Mouse (Mus musculus) ES-E14 (cell line): ENCODE data around the gene Kcnn1. TPM values are rescaled to one million over a fixed set of nuclear protein-coding genes. Genes with fewer than 3 reads are reported as not detected.

Source experiments
- DNase-seq: peaks from one replicate; pipeline ENCODE4 v3.0.0-alpha.2; 2013; ENCODE audit warnings: low read depth, low spot score
- H3K27ac ChIP-seq: 2 replicates; pipeline ENCODE4 v1.5.1; 2012; ENCODE audit warnings: low read depth, mild to moderate bottlenecking, low read length, moderate library complexity, mixed read lengths; ENCODE audit not compliant: poor library complexity, insufficient read depth, severe bottlenecking
- H3K36me3 ChIP-seq: 2 replicates; pipeline ENCODE4 v1.6.1; 2012; ENCODE audit warnings: mild to moderate bottlenecking, low read length, moderate library complexity, mixed read lengths; ENCODE audit not compliant: control insufficient read depth, poor library complexity, insufficient read depth, severe bottlenecking
- H3K4me1 ChIP-seq, 2 experiments: fragments of 150-350 bp in 1 of 2; sonication (generic) in 1 of 2; 2 replicates each; pipeline ENCODE4 v1.6.1; 2012; ENCODE audit warnings: low read length in 2 of 2, mild to moderate bottlenecking in 1 of 2, mixed read lengths in 1 of 2; ENCODE audit not compliant: control insufficient read depth in 2 of 2, insufficient read depth in 2 of 2, poor library complexity in 1 of 2
- H3K4me3 ChIP-seq, 2 experiments: fragments of 150-350 bp in 1 of 2; sonication (generic) in 1 of 2; 2 replicates each; pipeline ENCODE4 v1.5.1; 2012; ENCODE audit warnings: low read length in 2 of 2, low read depth in 1 of 2, mild to moderate bottlenecking in 1 of 2, mixed read lengths in 1 of 2; ENCODE audit not compliant: insufficient read depth in 1 of 2, poor library complexity in 1 of 2, severe bottlenecking in 1 of 2
- H3K9ac ChIP-seq: 2 replicates; pipeline ENCODE4 v1.6.1; 2012; ENCODE audit warnings: low read depth, mild to moderate bottlenecking, low read length, mixed read lengths; ENCODE audit not compliant: poor library complexity, insufficient read depth, severe bottlenecking
- H3K9me3 ChIP-seq: fragments of 150-350 bp; sonication (generic); 2 replicates; pipeline ENCODE4 v1.6.1; 2012; ENCODE audit warnings: low read depth, mild to moderate bottlenecking, low read length; ENCODE audit not compliant: control insufficient read depth, insufficient read depth
- CHD2 ChIP-seq: IDR thresholded peaks from 2 replicates; pipeline ENCODE4 v1.6.1; 2014; ENCODE audit warnings: mild to moderate bottlenecking, low read depth, low read length, inconsistent platforms
- HCFC1 ChIP-seq: IDR thresholded peaks from 2 replicates; pipeline ENCODE4 v1.6.1; 2012; ENCODE audit warnings: low read length, inconsistent platforms, borderline replicate concordance; ENCODE audit not compliant: insufficient read depth
- MAFK ChIP-seq: IDR thresholded peaks from 2 replicates; pipeline ENCODE4 v1.6.1; 2014; ENCODE audit warnings: mild to moderate bottlenecking, low read depth, low read length, inconsistent platforms; ENCODE audit not compliant: insufficient read depth
- ZC3H11A ChIP-seq: IDR thresholded peaks from 2 replicates; pipeline ENCODE4 v1.6.1; 2012; ENCODE audit warnings: low read depth, mild to moderate bottlenecking, inconsistent platforms, low read length, borderline replicate concordance
- ZNF384 ChIP-seq: IDR thresholded peaks from 2 replicates; pipeline ENCODE4 v1.6.1; 2012; ENCODE audit warnings: low read depth, low read length, inconsistent platforms
- in situ Hi-C, 2 experiments: fragments of 600-800 bp; cut with MboI; formaldehyde crosslinking; loops; one replicate each; pipeline ENCODE4 v1.15.1; 2025; ENCODE audit warnings: low sequenced_read_pairs in 2 of 2, inconsistent platforms in 1 of 2; ENCODE audit not compliant: unreplicated experiment in 2 of 2
- total RNA-seq: library from RNA; depleted of rRNA; stranded (reverse); fragments of 300-350 nt; gene quantifications from 2 replicates; pipeline ENCODE4 v1.2.3, GENCODE M21; 2012; rRNA removed

Gene Kcnn1
- total RNA-seq, 1 experiment, result 3.7 TPM

GRCm38 (mm10) chr8:70795370-70795769 lies 67.7 kb downstream of the Kcnn1 start:
- no peak overlapping the region for H3K27ac ChIP-seq
- in situ Hi-C loops, result no loop called here
- H3K9ac ChIP-seq, result no peak overlapping the region
- no peaks in the 10 kb centered on the region for H3K9me3 ChIP-seq
- H3K4me1 ChIP-seq, result peaks cover 0 to 14% of the 10 kb centered on the region in 2 experiments; a peak in 1 of 4 replicates
- no peak overlapping the region for H3K4me3 ChIP-seq
- H3K36me3 ChIP-seq, result no peaks in the 10 kb centered on the region; the same call in 1 of the 2 replicates
- no peak for DNase-seq
- TF ChIP-seq ZNF384 (no peak), MAFK (no peak)

- peaks cover 0 to 14% of the 10 kb centered on the region in 2 experiments; a peak in 1 of 4 replicates for H3K4me1 ChIP-seq
- no peak overlapping the region for H3K27ac ChIP-seq
- in situ Hi-C loops, result no loop called here
Measured at GRCm38 (mm10) chr8:70794215-70794614, 68.8 kb downstream of the Kcnn1 start.

DNA sequence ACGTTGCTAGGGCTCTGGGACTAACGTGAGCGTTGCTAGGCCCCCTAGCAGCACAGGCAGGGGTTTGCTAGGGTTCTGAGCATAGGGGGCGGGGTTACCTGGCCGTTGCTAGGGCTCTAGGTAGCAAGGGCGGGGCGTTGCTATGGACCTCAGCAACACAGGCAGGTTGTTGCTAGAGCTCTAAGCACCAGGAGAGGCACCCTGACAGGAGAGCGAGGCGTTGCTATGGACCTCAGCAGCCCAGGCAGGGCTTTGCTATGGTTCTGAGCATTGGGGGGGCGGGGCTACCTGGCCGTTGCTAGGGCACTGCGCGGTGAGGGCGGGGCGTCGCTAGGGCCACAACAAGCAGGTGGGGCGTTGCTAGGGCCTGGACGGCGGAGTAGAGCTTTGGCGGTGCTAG lies 70.4 kb downstream of the Kcnn1 start:
- in situ Hi-C loops, result no loop called here
- no peak for TF ChIP-seq CHD2
- TF ChIP-seq MAFK, result no peak
- TF ChIP-seq HCFC1, result no peak
- no peak for TF ChIP-seq ZC3H11A
- no peak for TF ChIP-seq ZNF384
- peak; percentile 88 for DNase-seq
- peak overlapping the region; percentile 71 to 75 for H3K4me3 ChIP-seq
- peaks cover 0 to 21% of the 10 kb centered on the region in 2 experiments; a peak in 2 of 4 replicates for H3K4me1 ChIP-seq
- H3K36me3 ChIP-seq, result no peaks in the 10 kb centered on the region
- H3K9ac ChIP-seq, result peak overlapping the region; percentile 5; the same call in 1 of the 2 replicates
- H3K27ac ChIP-seq, result peak overlapping the region; percentile 54; the same call in 1 of the 2 replicates
- no peaks in the 10 kb centered on the region for H3K9me3 ChIP-seq

More at GRCm38 (mm10) chr8:70794215-70794614, 68.8 kb downstream of the Kcnn1 start:
- H3K4me3 ChIP-seq, result no peak overlapping the region
- DNase-seq, result no peak
- no peaks in the 10 kb centered on the region for H3K36me3 ChIP-seq
- no peak overlapping the region for H3K9ac ChIP-seq
- TF ChIP-seq CHD2, result no peak
- TF ChIP-seq ZC3H11A, result no peak
- TF ChIP-seq ZNF384, result no peak
- no peak for TF ChIP-seq HCFC1
- TF ChIP-seq MAFK, result no peak
- no peaks in the 10 kb centered on the region for H3K9me3 ChIP-seq

Other genes starting within 250 kb of the Kcnn1 start
- 0.13 TPM in 1 of 2 replicates, not detected in the other for gene Lrrc25, start 247.1 kb downstream of the Kcnn1 start, total RNA-seq
- 7.0 and 18.8 TPM in 2 replicates for gene Gdf15, start 230.8 kb downstream of the Kcnn1 start, total RNA-seq
- 15.5 and 21.4 TPM in 2 replicates for gene Pgpep1, start 202.9 kb downstream of the Kcnn1 start, total RNA-seq
- gene Lsm4, start 190.0 kb downstream of the Kcnn1 start, total RNA-seq, result 171 and 204 TPM in 2 replicates
- gene Jund, start 164.3 kb downstream of the Kcnn1 start, total RNA-seq, result 60.1 TPM in 2 replicates
- gene Iqcn, start 159.8 kb downstream of the Kcnn1 start, total RNA-seq, result 0.09 and 0.16 TPM in 2 replicates
- 1.8 and 3.9 TPM in 2 replicates for gene Gm3336, start 144.7 kb downstream of the Kcnn1 start, total RNA-seq
- 1.6 and 4.5 TPM in 2 replicates for gene Pde4c, start 139.5 kb downstream of the Kcnn1 start, total RNA-seq
- gene Rab3a, start 108.6 kb downstream of the Kcnn1 start, total RNA-seq, result 4.3 and 5.2 TPM in 2 replicates
- gene Mpv17l2, start 102.3 kb downstream of the Kcnn1 start, total RNA-seq, result 49.9 and 58.2 TPM in 2 replicates
- gene Pik3r2, start 86.5 kb downstream of the Kcnn1 start, total RNA-seq, result 52.7 and 71.0 TPM in 2 replicates
- 7.8 and 11.5 TPM in 2 replicates for gene Mast3, start 58.2 kb downstream of the Kcnn1 start, total RNA-seq
- gene Il12rb1, start 54.8 kb downstream of the Kcnn1 start, total RNA-seq, result 0.69 and 1.2 TPM in 2 replicates
- gene Arrdc2, start 23.5 kb downstream of the Kcnn1 start, total RNA-seq, result 11.4 and 18.8 TPM in 2 replicates
- 52.5 and 82.3 TPM in 2 replicates for gene Ccdc124, start 10.7 kb upstream of the Kcnn1 start, total RNA-seq
- gene Slc5a5, start 29.5 kb upstream of the Kcnn1 start, total RNA-seq, result 2.5 and 3.4 TPM in 2 replicates
- 2,806 and 2,972 TPM in 2 replicates for gene Rpl18a, start 34.2 kb upstream of the Kcnn1 start, total RNA-seq
- gene Map1s, start 42.7 kb upstream of the Kcnn1 start, total RNA-seq, result 53.4 and 60.8 TPM in 2 replicates